Mouse (Mus musculus): ENCODE data around the gene Unc5cl. TPM values are rescaled to one million over a fixed set of nuclear protein-coding genes. Genes with fewer than 3 reads are reported as not detected.

Unc5cl gene
- under 1 TPM in 1 of 2 experiments, not detected in 1; 0.19 TPM for total RNA-seq (2021)
- long read RNA-seq, experiment 1: 0 reads
- long read RNA-seq, experiment 2: 0 reads

DNA sequence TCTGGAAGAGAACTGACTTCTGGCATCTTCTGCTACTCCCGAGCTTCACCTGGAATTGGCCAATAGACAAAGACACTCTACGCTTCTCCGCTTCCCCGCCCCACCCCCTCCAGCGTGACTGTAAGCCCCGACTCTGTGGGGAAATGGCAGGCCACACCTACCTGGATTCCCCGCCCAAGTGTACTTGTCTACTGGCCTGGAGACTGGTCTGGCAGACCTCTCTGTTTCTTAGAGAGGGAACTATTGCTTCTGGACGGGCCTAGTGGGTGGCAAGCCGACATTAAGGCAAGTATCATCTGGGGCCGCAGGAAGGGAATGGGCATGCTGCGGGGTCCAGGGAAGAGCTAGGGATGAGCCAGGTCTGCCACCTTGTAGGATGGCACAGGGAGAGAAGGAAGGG is at the start of gene Unc5cl:
Gene Unc5cl (plus strand): TSS at position 214 of the 400 bp plus-strand sequence.
- DNase-seq (ENCODE audit: low spot score in 2 of 2): no peak

DNA sequence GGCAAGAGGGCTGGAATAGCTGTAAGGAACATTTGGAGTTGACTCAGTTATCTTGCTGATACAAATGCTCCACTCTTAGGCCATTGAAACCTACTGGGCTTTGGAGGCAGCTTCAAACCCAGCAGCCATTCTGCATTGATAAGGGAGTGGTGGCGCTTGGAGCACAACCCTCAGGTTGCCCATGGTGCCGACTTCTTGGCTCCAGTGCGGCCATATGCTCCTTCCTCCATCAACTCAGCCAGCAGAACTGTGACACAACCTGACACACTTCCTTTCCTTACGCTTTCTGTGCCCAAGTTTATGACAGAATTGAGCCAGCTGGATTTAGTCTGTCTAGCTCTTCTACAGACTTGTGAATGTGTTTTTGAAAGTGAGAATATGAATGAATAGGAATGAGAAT is 47.5 kb upstream of the Unc5cl start:
- DNase-seq (ENCODE audit: low spot score in 2 of 2): no peak

DNA sequence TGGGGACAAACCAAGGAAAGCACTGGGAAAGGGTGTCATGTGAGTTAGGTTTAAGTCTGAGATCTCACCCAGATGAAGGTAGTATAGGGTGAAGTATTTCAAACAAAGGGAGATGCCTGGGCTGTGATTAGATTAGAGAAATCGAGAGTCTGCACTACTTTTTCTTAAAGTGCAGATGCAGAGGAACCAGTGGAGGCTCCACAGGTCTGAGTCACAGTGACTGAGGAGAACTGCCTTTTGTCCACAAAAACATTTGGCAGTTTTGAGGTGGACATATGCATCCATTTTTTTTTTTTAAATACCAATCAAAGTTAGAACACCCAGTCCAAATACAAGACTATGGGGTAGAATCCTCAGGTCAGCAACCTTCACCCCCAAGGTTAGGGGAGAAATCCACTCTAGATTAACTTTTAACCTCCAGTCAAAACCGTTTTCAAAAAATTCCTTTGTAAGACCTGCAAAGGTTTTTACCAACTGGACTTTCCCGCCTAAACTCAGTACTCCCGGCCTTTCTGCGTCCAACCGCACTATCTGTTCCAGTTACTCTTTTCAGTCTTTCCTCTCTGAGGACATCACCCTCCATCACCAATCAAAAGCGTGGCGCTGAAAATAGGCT is 46.7 kb upstream of the Unc5cl start:
- DNase-seq (ENCODE audit: low spot score in 2 of 2): no peak

DNA sequence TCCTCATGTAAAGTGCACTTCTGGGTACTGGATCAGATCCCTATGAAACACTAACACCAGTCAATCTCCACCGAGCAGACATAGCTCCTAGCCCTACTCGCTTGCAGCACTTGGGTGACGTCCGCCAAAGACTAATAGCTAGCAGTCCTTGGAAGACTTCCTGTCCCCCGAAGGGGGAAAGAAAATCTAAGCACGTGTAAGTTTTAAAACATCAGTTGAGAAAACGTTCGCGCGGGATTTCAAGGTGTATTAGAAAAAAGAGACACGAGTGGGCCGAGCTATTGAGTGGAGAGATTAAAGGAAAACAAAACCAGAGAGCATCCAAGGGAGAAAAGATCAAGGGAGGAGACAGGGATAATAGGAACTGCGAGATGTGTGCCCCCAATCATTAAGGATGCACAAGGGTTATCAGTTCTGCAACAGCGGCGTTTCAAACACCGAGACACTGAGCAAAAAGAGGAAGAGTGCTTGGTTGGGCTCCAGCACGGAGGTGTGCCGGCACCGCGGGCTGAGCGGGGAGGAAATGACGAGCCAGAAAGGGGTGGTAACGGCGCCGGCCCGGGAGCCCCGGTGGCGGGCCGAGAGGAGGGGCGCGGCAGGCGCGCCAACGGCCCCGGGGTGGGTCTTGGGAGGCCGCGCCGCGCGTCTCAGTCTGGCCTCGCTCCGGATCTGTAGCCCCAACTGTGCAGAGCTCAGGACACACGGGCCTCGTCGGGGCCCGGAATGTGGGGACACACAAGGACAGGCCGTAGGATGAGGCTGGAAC is 46.0 kb upstream of the Unc5cl start:
- DNase-seq (ENCODE audit: low spot score in 2 of 2): peak; percentile 67 to 71

DNA sequence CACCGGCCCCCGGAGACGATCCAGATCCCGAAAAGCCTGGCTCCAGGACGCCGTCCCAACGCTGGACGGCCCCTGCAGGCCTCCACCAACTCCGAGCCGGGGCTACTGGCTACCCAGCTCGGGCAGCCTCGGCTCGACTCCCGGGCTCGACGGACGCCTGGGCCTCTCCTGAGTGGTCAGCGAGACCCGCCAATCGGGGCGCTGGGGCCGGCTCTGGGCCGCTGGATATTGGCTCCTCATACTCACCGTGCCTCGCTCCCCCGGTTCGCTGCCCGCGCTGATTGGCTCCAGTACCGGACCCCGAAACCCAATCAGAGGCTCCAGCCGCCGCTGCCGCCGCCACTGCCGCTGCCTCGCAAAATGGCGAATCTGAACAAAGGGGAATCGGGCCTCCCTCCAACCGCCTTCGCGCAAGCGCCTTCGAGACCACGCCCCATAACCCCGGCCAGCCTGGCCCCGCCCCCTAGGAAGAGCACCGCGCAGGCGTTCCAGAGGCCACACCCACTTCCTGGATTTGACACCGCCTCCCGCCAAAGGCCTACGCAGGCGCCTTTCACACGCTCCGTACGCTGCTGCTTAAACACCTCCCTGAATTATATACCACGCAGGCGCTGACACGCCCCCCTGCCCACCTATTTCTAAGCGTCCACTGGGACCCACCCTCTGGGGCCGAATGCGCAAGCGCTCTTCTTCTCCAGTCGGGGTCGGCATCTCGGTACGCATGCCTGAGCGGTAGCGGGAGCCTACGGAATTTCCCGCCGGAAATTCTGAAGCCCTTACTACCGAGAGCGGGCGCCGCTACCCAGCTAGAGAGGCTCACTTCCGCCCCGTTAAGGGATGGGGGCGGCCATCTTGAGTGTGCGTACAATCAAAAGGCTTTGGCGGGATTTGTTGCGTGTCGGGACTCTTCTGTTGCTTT is 45.1 kb upstream of the Unc5cl start, which contains the start of the genes Nfya and Oard1:
Gene Nfya (minus strand): TSS at position 527 of the 919 bp plus-strand sequence.
Gene Oard1 (plus strand): TSS at position 635 of the 919 bp plus-strand sequence.
- peak; percentile 99 for DNase-seq (ENCODE audit: low spot score in 2 of 2)

DNA sequence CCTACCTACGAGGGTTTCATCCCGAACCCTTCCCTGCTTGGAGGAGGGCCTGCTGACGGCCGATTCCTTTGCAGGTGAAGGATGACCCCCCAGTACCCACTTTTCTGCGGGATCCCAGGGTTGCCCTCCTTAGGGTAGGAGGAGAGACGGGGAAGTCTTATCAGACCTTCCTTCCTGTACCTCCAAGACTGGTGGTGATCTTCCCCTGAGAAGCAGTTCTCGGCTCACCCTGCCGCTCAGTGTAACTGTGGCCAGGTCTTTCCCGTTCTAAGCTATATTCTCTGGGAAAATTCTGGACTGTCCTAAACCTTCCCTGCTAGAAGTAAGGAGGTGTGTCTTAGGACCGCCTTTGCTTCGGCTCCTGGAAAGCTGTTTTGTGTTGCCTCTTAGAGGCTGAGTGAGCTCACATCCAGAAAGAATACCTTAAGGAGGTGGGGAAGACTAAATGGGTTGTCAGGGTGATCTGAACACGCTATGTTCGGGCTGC is 44.4 kb upstream of the Unc5cl start:
- no peak for DNase-seq (ENCODE audit: low spot score in 2 of 2)

DNA sequence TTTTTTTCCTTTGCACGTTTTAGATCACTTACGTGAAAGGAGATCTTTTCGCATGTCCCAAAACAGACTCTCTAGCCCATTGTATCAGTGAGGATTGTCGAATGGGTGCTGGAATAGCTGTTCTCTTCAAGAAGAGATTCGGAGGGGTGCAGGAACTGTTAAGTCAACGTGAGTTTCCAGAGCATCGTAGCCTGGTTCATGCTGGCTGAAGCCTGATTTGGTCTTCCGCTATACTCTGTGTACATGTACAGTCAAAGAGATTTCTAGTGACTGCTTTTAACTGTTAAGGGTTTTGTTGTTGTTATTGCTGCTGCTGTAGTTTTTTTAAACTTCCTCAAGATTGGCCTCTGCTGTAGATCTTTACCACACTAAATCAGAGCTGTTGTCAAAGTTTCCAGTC is 43.5 kb upstream of the Unc5cl start:
- DNase-seq (ENCODE audit: low spot score in 2 of 2): no peak

DNA sequence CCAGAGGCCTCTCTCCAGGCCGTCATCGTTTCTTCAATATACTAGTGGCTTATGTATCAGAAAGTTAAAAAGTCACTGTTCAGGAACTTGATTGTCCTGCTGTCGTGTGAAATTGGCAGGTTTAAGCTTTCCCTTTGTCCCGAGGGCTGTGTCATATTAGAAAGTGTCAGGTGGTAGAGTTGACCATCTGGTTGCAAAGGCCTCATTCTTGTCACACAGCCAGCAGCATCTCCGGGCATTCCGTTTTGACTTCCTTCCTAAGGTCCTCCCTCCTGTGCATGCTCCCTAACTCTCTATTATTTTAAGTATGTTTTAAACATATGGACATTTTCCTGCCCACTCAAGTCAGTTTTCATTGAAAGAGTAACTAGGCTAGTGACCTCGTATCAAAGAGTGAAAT is 38.7 kb upstream of the Unc5cl start:
- no peak for DNase-seq (ENCODE audit: low spot score in 2 of 2)

DNA sequence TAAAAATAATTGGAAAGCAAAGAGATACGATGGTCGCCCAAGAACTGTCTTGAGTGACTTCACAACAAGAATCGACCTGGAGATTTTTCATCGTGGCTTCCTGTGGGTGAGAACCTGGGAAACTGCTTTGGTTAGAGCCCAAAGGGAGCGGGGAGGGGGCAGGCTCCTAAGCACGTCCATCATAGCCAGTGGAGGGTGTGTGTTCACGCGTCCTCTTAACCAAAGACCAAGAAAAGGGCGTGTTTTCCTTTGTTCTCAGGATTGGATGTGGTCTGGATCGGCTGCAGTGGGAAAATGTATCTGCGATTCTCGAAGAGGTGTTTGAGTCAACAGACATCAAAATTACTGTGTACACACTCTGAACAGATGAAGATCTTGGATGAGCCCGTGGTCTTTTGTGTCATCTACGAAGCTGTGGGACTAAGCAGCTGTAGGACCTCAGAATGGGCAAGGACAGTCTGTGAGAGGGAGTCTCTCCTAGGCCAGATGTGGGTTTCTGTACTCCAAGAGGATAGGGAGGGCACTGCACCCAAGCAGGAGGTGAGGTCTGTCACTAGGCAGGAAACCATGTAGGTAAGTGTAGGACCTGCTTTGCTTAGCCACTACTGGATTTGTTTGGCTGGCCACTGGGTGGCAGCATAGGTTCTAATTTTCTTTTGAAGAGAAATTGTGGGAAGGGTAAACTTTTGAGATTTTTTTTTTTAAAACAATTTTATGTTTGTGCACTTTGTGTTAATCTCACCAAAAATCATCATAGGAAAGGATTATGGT is 38.1 kb upstream of the Unc5cl start:
- peak; percentile 17 to 37 for DNase-seq (ENCODE audit: low spot score in 2 of 2)

DNA sequence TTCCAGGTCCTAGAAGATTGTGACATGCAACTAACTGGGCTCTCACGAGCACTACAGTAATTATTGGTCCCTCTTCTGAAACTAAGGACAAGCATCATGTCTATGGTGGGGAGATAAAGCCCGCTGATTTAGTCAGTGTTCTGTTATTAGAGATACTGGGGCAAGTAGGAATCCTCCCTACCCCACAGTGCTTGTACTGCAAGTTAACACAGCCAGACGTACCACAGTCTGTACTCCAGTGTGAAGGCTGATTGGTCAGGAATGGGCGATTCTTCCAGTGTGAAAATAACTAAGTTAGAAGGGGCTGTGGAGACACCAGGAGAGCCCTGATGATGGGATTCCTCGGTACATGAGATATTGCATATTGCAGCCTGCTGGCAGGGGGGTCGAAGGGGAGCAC is 37.2 kb upstream of the Unc5cl start:
- DNase-seq (ENCODE audit: low spot score in 2 of 2): no peak

DNA sequence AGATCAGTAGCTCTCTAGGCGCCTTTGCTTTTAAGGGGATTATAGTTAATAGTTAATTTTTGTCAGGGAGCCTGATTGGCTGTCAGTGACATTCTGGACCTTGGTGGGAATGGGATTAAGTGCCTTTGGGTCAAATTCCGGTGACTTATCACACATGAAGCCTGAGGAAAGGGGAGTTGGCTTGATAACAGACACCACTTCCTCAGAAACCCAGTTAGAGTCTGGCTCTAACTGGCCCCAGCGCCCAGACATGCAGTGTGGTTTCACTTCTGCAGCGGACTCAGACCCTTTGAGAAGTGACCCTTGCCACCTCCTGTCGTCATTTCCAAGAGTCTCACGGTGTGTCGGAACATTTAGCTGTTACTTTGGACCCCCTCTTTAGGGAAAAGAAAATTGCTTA is 36.5 kb upstream of the Unc5cl start:
- no peak for DNase-seq (ENCODE audit: low spot score in 2 of 2)

DNA sequence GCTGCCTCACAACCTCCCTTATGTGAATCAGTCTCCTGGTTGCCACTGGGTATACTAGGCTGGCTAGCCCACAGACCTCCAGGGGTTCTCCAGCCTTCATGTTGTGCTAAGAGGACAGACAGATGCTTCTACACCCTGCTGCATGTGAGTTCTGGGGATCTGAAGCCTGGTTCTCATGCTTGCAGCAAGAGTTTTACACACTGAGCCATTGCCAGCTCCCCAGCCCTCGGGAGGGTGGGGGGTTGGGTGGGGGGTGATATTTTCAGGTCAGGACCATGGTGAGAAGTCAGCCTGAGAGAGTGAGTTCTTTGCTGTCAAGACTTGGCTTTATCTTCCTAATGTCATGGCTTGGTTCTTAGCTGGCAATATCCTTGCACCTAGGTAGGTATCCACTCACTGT is 35.9 kb upstream of the Unc5cl start:
- DNase-seq (ENCODE audit: low spot score in 2 of 2): no peak

DNA sequence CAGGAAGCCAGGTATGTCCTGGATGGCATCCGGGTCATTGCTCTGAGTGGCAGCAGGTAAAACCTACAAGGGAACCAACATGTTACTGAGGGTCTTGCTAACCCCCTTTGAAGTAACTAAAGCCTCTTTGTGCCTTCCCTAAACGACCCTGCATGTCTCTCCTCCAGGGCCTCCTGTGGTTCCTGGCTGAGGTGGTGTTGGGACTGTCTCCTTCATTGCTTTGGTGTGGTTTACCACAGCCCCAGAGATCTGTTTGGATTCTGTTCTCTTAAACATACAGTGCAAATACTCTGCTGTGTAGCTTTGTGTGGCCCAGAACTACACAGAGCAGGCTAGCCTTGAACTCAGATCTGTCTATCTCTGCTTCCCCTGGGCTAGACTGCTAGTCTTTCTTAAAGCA is 35.1 kb upstream of the Unc5cl start:
- no peak for DNase-seq (ENCODE audit: low spot score in 2 of 2)

DNA sequence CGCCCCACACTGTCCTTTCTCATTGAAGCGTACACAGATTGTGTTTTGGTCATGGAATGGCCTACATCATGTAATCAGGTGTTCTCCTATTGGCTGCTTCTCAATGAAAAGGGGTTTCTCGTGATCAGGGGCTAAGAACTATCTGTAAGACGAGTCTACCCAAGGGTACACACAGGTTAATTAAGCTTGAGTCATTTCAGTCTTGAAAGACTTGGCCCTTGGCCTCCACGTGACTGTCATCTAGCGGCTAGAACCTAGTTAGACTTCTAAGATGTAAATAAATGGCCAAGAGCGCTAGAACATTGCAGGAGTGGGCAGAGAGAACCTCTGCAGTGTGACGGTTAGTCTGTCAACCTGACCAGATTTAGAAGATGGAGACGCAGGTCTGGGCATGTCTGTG is 30.5 kb upstream of the Unc5cl start:
- no peak for DNase-seq (ENCODE audit: low spot score in 2 of 2)

DNA sequence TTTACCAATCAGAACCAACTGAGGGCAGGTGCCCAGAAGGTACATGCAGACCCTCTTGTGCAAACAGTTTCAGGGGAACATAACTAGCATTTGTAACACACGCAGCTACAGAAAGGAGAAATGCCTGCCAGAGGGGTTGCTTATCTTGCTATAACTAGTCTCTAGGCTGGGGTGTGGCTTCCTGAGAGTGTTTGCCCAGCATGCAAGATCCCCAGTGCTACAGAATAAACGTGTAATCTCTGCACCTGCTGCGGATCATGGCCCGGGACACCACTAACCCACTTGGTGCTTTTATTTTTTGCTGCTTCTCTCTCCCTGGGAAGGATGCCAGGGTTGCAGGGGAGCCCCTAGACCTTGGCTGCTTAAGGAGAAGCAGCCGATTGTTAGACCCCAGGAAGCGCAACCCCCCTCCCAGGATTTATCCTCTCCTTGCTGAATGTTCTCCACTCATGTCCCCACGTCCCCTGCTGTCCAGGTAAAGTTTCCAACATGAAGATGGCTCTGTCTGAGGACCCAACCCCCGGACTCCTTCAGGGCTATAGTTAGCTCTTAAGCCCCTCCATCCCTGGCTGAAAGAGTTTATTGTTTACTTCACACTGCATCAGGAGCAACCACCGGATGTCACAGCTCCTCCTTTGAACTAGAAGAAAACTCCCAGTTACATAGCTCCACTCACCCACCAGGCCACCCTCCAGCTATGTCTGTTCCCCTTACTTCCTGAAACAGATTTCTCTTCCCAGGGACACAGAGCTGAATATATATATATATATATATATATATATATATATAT is 28.7 kb upstream of the Unc5cl start:
- DNase-seq (ENCODE audit: low spot score in 2 of 2): no peak

DNA sequence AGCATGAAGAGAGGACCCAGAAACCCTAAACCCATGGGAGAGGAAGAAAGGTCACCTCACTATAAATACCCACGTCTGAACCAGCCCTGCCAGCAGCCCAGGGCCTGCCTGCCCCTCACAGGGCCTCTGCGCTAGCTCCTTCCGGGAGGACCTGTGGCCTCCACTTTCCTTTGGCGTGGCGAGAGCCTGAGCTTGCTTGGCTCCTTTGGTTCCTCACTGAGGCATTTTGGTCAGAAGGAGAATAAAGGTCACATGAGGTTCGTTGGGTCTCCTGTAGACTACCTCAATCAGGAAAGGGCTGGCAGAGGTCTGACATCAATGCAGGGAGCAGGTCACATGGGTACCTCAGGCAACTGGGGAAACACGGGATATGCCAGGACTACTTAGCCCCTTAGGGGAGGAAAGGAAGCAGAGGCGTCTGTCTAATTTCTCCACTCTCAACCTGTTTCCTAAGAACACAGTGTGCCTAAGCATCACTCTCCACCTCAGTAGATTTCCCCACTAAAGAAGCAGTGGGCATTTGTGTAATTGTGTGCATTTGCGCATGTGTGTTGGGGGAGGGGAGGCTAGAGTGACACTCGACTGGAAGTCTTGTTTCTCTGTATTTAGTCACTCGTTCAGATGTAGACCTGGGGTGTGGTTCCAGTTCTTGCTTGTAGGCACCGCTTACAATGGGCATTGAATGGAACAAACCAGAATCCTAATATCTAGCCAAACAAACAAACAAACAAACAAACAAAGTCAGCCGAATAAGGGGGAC is 27.5 kb upstream of the Unc5cl start:
- no peak for DNase-seq (ENCODE audit: low spot score in 2 of 2)

DNA sequence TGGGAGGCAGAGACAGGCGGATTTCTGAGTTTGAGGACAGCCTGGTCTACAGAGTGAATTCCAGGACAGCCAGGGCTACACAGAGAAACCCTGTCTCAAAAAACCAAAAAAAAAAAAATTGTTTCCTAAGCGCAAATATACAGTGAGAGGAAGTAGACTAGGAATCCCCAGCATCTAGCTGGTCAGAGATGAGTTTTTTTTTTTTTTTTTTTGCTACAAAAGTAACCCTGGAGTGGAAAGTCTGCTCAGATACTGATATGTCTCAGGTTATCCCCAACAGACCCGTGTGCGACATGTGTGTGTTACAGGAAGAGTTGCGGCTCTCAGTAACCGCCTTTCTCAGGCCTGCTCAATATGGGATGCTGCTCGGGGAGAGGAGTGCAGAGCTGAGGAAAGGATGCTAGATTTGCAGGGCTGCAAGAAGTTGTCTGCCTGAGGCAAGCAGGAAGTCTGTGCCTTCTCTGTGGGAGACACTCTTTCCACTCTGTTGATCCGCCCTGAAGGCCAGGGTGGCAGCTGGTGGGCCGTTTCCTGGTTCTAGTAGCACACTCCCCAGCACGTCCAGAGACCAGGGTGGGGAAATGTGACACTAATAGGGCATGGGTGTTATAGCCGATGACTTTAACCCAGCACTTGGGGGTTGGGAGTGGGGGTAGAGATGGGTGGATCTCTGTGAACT is 26.7 kb upstream of the Unc5cl start:
- no peak for DNase-seq (ENCODE audit: low spot score in 2 of 2)

DNA sequence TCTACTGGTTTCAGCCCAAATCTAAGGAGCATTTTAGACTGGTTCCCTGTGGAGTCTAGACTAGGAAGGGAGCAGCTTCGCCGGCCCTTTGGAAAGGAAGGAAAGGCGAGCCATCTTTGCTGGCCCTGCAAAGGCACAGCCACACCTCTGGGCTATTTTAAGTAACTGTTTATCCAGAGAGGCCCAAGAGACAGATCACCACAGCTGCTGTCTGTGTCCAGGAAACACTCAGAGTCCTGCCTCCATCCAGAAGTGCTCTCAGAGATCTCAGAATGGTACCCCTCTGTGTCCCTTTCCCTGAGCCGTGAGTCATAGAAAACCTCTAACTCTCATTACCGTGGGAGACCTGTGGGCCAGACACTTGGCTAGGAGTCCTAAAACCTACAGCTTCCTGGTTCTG is 24.3 kb upstream of the Unc5cl start:
- no peak for DNase-seq (ENCODE audit: low spot score in 2 of 2)
